Mouse (Mus musculus): Measurements from ENCODE around the gene Actrt3. TPM values are rescaled to one million over a fixed set of nuclear protein-coding genes. Genes with fewer than 3 reads are reported as not detected.
"Not testable (repeated sequence)": the region's sequence is repeated elsewhere in the genome, so short reads cannot be mapped to it uniquely, and the experiment has no call there.

Actrt3 gene
- polyA plus RNA-seq, 1 experiment from 2014 or later = not detected

- not testable (repeated sequence) for H3K4me2 ChIP-seq; H3K9me3 ChIP-seq (replicated peaks); H3K4me3 ChIP-seq (replicated peaks); H3K27ac ChIP-seq; H3K27me3 ChIP-seq; ATAC-seq (ENCODE audit: low read depth); H3K36me3 ChIP-seq; H3K9ac ChIP-seq; DNase-seq; H3K4me1 ChIP-seq (replicated peaks)
- WGBS (ENCODE audit: insufficient replicate concordance) = 58% methylated on average over 1 of the region's 2 CpGs
Observed at GRCm38 (mm10) chr3:30566333-30566732, 33.4 kb downstream of the Actrt3 start.

- Histone ChIP-seq H3K36me3 (no peaks in the 10 kb centered on the region), H3K27ac (no peak overlapping the region), H3K4me1 (replicated peaks) (no peaks in the 10 kb centered on the region), H3K9ac (no peak overlapping the region), H3K4me2 (no peak overlapping the region), H3K9me3 (replicated peaks) (no peaks in the 10 kb centered on the region), H3K27me3 (no peaks in the 10 kb centered on the region), H3K4me3 (replicated peaks) (no peak overlapping the region)
- ATAC-seq (ENCODE audit: low read depth) = no peak
- DNase-seq = no peak
- 46% methylated on average over 6 of the region's 6 CpGs for WGBS (ENCODE audit: insufficient replicate concordance)
Observed at GRCm38 (mm10) chr3:30560677-30561314, 38.9 kb downstream of the Actrt3 start.

GRCm38 (mm10) chr3:30553741-30554140, 46.0 kb downstream of the Actrt3 start:
- H3K4me2 ChIP-seq = no peak overlapping the region
- no peaks in the 10 kb centered on the region for H3K27me3 ChIP-seq
- H3K4me1 ChIP-seq (replicated peaks) = no peaks in the 10 kb centered on the region
- no peaks in the 10 kb centered on the region for H3K36me3 ChIP-seq
- ATAC-seq (ENCODE audit: low read depth) (no peak), DNase-seq (no peak)
- no peaks in the 10 kb centered on the region for H3K9me3 ChIP-seq (replicated peaks)
- no peak overlapping the region for H3K9ac ChIP-seq
- H3K27ac ChIP-seq = no peak overlapping the region
- no peak overlapping the region for H3K4me3 ChIP-seq (replicated peaks)
- 58% methylated on average over 6 of the region's 6 CpGs for WGBS (ENCODE audit: insufficient replicate concordance)

- 41% methylated on average over 2 of the region's 2 CpGs for WGBS (ENCODE audit: insufficient replicate concordance)
- no peaks in the 10 kb centered on the region for H3K4me1 ChIP-seq (replicated peaks)
- H3K9me3 ChIP-seq (replicated peaks) = no peaks in the 10 kb centered on the region
- H3K27me3 ChIP-seq = no peaks in the 10 kb centered on the region
- no peak overlapping the region for H3K27ac ChIP-seq
- no peak overlapping the region for H3K9ac ChIP-seq
- H3K4me3 ChIP-seq (replicated peaks) = no peak overlapping the region
- DNase-seq = no peak
- ATAC-seq (ENCODE audit: low read depth) = no peak
- H3K4me2 ChIP-seq = no peak overlapping the region
- H3K36me3 ChIP-seq = no peaks in the 10 kb centered on the region
Observed at GRCm38 (mm10) chr3:30550218-30550617, 49.5 kb downstream of the Actrt3 start.

- no peaks in the 10 kb centered on the region for H3K36me3 ChIP-seq
- H3K9ac ChIP-seq = no peak overlapping the region
- H3K4me3 ChIP-seq (replicated peaks) = no peak overlapping the region
- H3K4me2 ChIP-seq = no peak overlapping the region
- H3K27me3 ChIP-seq = no peaks in the 10 kb centered on the region
- H3K4me1 ChIP-seq (replicated peaks) = no peaks in the 10 kb centered on the region
- WGBS (ENCODE audit: insufficient replicate concordance) = 66% methylated on average over 7 of the region's 7 CpGs
- no peak overlapping the region for H3K27ac ChIP-seq
- no peak for DNase-seq
- no peaks in the 10 kb centered on the region for H3K9me3 ChIP-seq (replicated peaks)
- ATAC-seq (ENCODE audit: low read depth) = no peak
Observed at GRCm38 (mm10) chr3:30548928-30549327, 50.8 kb downstream of the Actrt3 start.

GRCm38 (mm10) chr3:30547908-30548307, 51.8 kb downstream of the Actrt3 start, which contains the start of gene Mecom:
Gene Mecom, minus strand, starts transcription at chr3:30548008.
- Histone ChIP-seq H3K4me2 (no peak within 1 kb of the TSS), H3K9ac (no peak within 1 kb of the TSS), H3K36me3 (no peaks in the 10 kb centered on the region), H3K4me3 (replicated peaks) (no peak within 1 kb of the TSS), H3K27ac (no peak within 1 kb of the TSS), H3K4me1 (replicated peaks) (no peaks in the 10 kb centered on the region), H3K27me3 (no peaks in the 10 kb centered on the region), H3K9me3 (replicated peaks) (no peaks in the 10 kb centered on the region)
- no peak for ATAC-seq (ENCODE audit: low read depth)
- WGBS (ENCODE audit: insufficient replicate concordance) = 65% methylated on average over 3 of the region's 3 CpGs
- DNase-seq = no peak

Other genes starting within 250 kb of the Actrt3 start
- 0.81 and 1.2 TPM in 2 replicates for gene Mecom, start 51.9 kb downstream of the Actrt3 start, polyA plus RNA-seq (2015; fragmentation: Nextera tagmentation; extraction: Ambion mirVana)
- gene Mynn, start 2.1 kb upstream of the Actrt3 start, polyA plus RNA-seq (2015; fragmentation: Nextera tagmentation; extraction: Ambion mirVana) = 13.8 and 15.5 TPM in 2 replicates
- not detected in 2 replicates for gene Lrriq4, start 44.6 kb upstream of the Actrt3 start, polyA plus RNA-seq (2015; fragmentation: Nextera tagmentation; extraction: Ambion mirVana)
- gene Lrrc34, start 47.9 kb upstream of the Actrt3 start, polyA plus RNA-seq (2015; fragmentation: Nextera tagmentation; extraction: Ambion mirVana) = 0.13 and 0.16 TPM in 2 replicates
- gene Lrrc31, start 99.9 kb upstream of the Actrt3 start, polyA plus RNA-seq (2015; fragmentation: Nextera tagmentation; extraction: Ambion mirVana) = not detected in 2 replicates
- gene Samd7, start 146.4 kb upstream of the Actrt3 start, polyA plus RNA-seq (2015; fragmentation: Nextera tagmentation; extraction: Ambion mirVana) = 0.06 and 0.09 TPM in 2 replicates
- gene Sec62, start 192.9 kb upstream of the Actrt3 start, polyA plus RNA-seq (2015; fragmentation: Nextera tagmentation; extraction: Ambion mirVana) = 56.5 and 68.1 TPM in 2 replicates

Data from liver, embryonic 13.5 days (tissue).